Mouse (Mus musculus) embryo, embryonic 10.5 days (tissue): Measurements from ENCODE around the gene Itga1.

Experiments used
- DNase-seq: peaks from one replicate; pipeline ENCODE4 v3.0.0-alpha.2; 2015; ENCODE audit warnings: low spot score

Itga1 gene

DNA sequence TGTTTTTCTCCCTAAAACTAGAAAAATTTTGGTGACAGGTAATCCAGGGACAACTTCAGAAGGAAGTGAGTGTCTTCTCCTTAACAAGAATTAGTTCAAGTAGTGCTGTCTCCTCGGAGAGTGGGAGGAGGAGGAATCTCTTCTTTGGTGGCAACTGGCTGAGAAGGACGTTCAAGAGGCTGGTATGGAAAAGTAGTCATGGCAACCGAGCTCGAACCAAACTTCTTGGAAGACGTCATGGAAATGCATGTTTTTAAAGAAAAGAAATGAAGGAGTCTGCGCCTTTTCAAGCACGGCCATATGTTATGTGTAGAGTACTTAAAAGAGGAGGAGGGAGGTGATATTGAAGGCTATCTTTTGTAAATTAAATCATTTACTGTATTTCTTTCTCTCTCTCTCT is 49.2 kb downstream of the Itga1 start:
- DNase-seq: no peak

DNA sequence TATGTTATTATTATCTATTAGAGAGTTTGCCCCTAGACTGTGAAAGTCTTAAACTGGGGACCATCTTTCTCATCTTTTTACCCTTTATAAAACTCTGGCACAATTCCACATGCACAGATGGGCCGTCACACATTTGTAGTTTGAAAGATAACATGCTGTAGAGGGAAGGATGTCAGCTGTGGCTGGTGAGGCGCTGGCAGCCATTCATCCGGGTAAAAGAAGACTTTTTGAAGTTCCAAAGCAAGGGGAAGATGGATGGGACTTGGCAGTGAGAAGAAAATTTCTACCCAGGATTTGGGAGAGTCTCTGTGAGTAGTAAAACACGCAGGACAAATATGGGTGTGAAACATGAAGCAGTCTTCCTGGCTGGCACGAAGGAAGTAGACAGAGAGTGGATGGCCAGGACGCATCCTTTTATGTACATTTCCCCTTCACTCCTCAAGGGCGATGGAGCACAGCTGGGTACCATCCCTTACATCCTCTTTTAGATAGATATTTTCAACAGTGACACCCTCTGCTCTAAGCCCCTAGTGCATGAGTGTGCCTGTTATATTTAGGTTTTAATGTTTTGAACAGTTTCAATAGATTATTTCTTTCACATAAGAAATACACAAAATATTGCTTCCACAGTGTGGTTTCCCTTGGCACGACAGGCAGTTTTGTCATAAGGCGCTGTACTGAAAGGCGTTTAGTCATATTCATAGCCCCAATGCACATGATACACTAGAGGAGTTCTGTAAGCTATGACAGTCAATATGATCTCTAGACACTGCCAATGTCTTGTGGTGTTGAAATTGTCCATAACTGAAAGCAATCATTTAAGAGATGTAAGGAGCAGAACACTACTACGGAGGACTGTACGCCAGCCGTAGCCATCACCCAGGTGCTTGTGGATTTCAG is 50.9 kb downstream of the Itga1 start:
- DNase-seq: no peak

DNA sequence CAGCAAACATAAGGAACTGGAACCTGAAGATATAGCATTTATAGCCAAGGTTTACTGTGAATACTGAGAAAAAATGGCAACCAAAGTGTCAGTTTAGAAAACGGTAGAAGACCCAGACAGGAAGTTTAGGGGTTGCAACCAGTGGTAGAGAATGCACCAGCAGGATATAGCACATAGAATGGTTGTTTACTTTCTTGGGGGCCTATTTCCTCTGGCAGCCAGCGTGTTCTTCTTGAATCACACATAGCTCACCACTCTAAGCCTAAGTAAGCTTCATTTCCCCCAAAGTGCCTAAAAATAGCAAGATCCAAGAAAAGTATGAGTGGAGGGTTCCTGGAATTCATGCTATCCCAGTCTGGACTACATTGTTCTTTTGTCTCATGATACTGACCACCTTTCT is 59.1 kb downstream of the Itga1 start:
- no peak for DNase-seq

DNA sequence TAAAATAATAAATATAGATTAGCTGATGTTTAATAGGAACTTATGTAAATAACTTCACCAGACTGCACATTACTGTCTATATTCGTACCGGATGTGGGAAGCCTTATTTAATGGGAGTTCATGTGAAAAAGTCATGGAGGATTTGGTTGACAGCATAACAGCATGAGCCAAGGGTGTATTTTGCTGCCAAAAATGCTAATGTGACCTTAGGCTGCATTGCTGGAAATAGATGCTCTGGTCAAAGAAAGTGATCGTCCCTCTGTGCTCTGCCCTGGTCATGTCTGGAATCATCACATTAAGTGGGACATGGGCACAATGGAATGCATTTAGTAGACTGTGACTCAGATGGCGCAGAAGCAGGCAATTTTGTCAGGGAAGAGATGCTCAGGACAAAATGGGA is 64.5 kb downstream of the Itga1 start:
- no peak for DNase-seq

DNA sequence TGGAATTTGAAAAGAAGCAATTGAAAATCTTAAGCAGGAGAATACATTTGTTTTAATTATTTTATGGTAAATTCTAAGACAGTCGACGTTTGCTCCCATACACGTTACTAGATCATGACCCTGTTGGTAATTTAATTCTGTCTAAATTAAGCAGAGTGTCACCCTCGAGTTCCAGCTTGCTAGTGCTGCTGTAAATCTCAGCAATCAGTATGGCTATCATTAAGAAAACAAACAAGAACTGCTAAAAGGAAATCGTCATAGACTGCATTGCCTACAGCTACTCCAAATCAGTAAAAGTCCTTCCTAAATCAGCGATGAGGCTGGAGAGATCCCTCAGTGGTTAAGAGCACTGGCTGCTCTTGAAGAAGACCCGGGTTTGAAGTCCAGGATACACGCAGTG is 66.4 kb downstream of the Itga1 start:
- no peak for DNase-seq

DNA sequence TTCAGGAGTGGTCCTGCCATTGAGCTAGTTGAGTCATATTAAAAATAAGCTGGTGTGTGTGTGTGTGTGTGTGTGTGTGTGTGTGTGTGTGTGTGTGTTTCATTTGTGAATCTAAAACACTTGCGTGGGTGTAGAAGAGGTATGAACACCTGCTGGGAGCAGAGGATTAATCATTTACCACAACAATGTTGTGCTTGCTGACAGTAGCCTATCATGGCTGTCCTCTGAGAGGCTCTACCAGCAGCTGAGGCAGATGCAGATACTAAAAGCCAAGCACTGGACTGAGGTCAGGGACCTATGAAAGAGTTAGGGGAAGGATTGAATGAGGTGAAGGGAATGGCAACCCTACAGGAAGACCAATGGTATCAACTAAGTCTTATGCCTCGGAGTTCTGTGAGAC is 68.6 kb downstream of the Itga1 start:
- no peak for DNase-seq

DNA sequence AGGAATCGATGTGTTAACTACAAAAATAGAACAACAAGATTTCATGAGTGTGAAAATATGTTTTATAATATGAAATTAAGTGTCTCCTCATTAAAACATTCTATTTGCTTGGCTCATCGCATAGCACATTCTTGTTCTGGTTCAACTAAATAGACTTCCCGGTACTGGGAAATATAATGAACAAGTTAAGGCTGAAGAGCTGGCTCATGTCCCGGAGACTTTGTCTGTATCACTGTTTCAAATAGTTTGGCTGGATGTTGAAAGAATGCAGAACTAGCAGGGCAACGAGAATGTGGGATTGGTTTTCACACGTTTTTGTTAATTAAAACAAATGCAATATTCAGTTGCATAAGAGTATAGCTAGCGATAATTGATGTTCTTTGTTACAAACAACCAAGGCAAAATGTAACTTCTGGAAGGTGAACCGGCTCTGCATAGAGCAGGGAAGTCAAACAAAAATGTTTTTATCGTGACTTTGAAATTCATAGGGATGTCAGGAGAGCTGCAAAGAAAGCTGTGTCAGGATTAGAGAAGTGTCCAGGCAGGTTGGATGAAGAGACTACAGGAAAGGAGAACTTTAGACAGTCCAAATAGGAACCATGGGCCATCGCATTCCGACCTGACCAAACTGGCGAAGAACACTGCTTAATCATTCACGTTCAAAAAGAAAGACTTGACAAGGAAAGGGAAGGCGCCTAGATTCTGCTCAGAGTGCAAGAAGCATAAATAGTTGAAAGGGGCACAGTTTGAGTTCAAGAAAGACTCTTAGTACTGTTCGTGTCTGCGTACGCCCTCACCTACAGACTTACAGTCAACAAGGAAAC is 70.4 kb downstream of the Itga1 start:
- DNase-seq: no peak

DNA sequence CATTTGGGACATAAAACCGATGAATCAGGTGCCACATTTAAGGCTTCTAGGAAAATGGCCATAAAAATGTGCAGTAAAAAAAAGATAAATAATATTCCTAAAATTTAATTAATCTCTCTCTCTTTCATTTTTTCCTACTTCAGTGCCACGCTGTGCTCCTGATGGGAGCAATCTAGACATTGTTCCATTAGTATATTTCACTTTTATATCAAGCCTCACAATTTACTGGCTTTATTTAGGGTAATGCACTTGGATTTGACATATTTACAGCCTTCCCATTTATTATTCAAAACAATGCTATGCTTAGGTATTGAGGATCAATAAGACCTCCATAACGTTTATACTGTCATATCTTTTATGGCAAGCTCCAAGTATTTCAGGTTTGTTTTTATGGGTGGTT is 76.4 kb downstream of the Itga1 start:
- no peak for DNase-seq

DNA sequence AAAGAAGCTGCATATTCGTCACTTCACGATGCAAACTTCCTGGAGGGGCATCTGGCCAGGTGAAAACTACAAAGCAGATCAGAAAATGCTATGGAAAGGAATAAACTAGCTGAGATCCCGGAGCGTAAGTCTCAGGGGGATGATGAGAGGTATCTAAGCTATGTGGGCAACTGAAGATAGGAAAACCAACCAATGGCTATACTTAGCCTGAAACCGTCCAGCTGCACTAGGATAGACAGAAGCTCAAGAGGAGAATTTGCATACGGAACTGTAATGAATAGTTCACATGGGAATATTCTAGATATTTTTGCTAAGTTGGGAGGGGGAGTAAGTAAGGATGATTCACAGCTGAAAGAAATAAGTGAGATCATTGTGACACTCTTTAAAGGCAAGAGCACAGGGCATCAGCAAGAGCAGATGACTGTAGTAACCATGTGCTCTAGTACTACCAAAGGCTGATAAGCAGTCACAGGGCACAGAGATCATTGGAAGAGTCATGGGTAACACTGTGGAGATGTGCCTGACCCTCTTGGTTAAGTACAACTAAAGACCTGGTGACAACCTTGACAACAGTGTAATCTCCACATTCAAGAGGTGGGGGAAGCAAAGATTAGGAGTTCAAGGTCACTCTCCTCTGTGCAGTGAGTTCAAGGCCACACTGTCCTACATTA is 79.5 kb downstream of the Itga1 start:
- DNase-seq: no peak

DNA sequence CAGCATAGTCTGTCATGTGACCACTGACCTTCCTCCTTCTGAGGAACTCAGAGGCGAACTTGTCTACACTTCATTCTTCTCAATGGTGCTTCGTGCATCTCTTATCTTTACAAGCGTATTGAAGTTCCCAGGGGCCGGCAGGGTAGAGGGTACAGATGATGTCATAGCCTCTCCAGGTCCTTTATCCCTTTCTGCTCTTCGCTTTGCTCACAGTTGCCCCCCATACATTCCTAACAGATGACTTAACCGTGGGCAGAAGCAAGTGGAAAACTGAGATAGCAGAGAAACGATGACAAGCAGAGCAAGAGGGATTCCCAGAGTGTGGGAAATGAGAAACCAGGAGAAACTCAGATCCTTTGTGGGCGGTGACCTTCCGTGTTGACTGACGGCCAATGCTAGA is 80.4 kb downstream of the Itga1 start:
- no peak for DNase-seq

DNA sequence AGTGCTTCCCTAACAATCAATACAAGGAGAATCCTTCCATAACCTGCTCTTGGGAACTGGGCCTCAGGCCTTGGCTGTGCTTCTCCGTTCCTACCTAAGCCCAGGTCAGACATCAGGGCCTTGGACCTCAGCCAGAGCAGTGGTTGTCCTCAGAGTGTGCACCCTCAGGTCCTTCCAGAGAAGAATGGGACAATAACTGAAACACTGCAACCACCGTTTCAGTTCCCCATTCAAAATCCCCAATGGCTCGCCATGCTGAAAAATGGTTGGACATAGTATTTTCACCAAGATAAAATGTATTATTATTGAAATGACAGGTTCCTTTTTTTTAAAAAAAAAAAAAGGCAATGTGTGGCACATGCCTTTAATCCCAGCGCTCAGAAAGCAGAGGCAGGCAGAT is 81.0 kb downstream of the Itga1 start:
- no peak for DNase-seq

DNA sequence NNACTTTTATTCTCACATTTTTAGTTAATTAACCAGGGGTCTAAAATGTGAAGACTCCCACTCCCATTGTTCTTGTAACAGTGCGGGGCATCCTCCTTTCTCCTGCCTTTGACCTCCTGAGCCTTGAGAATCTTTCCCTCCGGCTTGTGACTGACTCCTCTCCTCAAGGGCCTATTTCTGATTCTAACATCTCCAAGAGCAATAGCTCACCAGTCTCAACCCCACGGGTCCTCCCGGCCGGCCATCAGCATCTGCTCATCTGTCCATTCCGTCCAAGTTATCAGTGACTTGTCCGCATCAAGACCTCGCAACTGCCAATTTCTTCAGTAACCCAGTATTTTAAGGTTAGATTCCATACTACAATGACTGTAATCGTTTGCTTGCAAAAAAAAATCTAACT is 84.2 kb downstream of the Itga1 start:
- DNase-seq: no peak

DNA sequence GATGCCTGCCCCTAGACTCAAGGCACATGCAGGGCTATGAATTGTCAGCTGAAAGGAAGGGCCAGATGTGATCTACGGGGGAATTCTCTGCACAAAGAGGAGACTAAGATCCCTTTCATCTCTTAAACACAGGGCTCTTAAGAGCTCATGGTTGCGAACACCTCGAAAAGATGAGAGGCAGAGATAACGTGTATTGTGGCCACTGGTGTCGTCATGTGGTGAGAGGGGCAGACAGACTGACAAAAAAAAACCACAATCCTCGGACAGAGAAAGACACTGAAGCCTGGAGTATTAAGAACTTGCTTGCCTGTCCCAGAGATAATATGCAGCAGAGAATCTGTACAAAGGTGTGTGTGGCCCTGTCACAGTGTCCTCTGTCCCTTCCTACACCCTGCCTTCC is 90.2 kb downstream of the Itga1 start:
- no peak for DNase-seq

DNA sequence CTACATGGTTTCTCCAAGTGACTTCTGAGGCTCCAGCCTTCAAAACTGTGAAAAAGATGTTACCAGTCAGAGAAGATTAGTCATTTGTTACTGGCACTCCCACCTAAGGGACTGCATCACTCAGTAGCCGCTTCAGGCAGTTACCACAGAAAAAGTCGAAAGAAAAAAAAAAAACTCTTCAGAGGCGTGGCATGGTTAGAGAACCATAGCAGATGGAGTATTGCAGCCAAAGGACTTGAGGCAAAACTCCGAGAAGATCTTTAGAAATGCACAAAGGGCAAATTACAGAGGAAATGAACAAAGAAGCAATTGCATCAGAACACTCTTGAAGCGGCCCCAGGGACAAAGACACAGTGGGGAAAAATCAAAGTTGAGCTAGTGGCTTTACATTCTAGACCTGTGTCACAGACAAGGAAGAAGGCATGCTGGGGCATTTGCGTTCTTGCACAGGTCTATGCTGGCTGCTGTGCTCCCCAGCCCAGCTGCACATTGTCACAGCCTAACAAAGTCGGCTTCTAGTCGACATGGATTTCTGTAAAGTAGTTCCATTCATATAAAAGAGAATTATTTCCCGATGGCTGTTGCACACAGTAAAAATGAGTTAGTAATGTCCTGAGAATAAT is 95.4 kb downstream of the Itga1 start:
- DNase-seq: no peak

DNA sequence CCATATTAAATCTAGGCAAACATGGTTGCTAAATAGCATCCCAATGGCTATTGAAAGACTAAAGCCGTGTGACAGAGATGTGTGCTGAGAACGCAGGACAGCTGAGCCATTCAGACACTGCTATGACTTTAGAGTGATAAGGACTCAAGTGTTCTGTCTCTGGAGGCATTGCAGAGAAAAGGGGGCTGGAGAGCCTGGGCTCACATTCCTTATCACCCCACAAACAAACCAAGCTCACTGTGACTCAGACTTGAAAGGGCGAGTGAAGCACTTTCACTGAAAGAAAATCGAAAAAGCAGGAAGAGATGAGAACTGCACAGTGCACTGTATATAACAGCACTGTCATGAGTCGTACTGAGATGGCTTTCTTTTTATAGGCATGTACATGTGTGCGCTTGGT is 96.4 kb downstream of the Itga1 start:
- no peak for DNase-seq

DNA sequence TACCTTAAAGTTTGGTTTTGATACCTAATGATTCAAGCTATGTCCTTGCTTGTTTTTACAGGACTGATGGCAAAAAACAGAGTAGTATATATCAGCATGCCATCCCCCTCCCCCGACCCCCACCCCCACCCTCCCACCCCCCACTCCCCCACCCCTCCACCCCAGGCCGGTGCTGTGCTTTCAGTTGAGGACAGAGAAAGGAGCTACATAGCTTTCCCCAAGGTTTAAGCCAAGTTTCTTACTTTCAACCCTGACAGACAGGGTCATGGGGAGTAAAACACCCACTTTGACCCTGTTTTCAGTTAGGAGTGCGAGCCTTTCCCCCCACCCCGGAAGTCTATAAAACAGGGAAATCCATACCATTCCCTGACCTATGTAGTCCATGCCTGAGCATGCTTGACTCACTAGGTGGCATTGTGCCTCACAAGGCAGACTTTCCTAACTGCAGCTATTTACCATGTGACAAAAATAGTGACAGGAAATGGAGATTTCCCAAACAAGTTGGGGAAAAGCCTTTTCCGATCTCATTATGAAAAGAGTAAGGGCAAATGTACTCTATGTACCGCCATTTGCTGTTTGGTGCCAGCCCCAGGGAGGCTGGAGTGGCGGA is 98.2 kb downstream of the Itga1 start:
- DNase-seq: peak; percentile 19

DNA sequence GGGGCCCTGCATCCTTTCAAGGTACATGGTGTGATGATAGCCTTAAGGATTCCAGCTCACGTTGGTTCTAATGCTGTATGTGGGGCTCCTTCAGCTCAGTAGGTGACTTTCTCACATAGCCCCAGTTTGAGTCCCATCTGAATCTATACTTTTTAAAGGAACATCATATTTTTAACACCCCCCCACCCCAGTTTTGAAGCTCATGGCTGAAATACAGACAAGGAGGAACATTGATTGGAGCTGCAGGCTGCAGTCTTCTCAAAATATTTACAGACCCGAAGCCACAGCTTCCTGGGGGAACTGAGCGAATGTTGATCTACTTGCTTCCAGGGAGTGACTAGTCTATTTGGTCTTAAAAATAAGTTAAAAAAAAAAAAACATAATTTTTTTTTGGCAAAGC is 98.9 kb downstream of the Itga1 start:
- DNase-seq: no peak

DNA sequence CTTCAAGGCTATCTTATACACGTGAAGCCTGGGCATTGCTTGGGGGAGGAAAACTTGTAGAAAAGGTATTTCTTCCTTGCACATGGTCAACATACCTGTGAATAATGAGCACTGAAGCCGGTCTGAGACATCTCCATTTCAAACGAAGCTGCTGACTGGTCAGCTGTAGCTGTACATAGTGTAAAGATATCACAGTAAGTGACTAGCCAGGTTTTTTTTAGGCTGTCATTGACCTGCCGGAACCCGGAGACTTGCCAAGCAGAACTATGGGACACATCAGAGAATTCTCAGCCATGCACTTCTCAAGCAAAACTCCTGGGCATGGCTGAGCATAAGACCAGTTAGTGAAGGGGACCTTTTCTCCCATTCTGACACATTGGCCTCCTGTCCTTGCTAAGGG is 99.6 kb downstream of the Itga1 start:
- DNase-seq: no peak

DNA sequence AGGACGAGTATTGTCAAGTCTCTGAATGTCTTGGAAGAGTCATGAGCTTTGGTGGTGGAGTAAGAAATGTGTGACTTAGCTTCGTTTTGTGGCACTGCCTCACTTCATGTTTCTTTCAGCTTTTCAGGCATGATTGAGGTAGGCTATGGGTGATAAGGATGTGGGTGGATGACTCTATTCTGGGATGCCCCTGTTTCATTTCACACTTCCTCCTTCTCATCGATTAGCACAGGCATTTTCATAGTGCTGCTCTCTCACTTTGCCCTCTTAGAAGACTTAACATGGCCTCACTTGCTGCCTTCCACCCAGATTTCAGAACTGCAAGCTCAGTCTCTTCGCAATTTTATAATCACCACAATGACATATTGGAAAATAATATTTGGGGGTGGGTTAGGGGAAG is 102.2 kb downstream of the Itga1 start:
- no peak for DNase-seq

DNA sequence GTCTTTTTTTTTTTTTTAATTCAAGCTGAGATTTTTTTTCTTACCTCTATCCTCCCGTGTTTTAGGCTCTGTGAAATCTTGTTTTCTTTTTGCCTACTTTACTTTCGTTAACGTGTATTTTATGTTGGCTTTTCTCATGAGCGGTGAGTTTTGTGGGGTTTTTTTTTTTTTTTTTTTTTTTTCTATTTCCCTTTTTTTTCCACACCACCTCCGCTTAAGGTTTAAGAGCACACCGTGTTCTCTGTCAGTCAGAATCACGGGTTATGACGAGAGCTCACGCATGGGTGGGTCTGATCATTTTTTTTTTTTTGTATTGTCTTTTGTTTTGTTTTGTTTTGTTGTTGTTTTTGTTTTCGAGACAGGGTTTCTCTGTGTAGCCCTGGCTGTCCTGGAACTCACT is 103.7 kb downstream of the Itga1 start:
- no peak for DNase-seq

DNA sequence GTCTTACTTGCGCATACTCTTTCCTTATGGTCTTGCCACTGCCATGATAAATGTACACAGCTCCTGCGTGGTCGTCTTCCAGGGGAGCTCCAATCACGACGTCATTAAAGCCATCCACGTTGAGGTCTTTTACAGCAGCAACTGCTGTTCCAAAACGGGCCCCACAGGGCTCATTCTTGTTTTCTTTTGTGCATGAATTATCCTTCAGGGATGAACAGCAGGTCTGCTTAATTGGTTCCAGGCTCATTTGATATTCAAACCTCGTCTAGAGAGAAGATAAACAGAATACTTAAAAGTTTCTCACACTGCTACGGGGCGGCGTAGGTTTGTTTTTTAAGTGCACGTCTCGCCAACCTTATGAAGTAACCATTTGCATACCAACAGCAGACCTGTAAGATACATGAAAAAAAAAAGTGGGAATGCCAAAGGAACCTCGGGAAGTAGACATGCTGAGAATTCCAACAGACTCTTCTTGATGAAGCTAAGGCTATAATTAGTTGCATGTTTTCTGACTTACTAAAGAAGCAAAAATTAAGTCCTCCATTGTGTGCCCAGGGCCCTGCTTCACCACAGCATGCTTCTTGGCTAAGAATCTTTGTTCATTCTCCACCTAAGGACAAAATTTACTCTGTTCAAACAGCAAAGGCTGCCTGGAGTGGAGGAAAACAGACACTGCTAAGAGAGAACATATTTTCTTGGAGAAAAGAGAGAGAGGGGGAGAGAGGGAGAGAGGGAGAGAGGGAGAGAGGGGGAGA is 109.3 kb downstream of the Itga1 start:
- DNase-seq: peak; percentile 19
